In genomic region chr4:119082740-119083231, GRCm38 (mm10) we compare ENCODE assay signal across 15 mouse cellular contexts. TPM values are rescaled to one million over a fixed set of nuclear protein-coding genes. Genes with fewer than 3 reads are reported as not detected.
DNase-seq lines count a peak whose midpoint lies in the region; ATAC-seq and TF ChIP-seq lines count a peak whose summit lies in the region.
"Had no signal": no experiment of that assay in that cellular context is flagged by ENCODE, and none has a peak within 500 bp of the region (broad histone marks: within the 10 kb centered on the region; RNA-seq: fewer than 3 reads in every experiment).

No protein-coding gene starts in this region.

- no peaks in the 10 kb centered on the region for H3K27me3 ChIP-seq in forebrain, embryonic 15.5 days
- H3K27me3 ChIP-seq in forebrain, embryonic 11.5 days (ENCODE audit: control insufficient read depth, insufficient read depth, low read length): no peaks in the 10 kb centered on the region
- no peaks in the 10 kb centered on the region for H3K27me3 ChIP-seq in lung, embryonic 15.5 days
- no peaks in the 10 kb centered on the region for H3K27me3 ChIP-seq in MEL (ENCODE audit: control insufficient read depth in 1 of 2, insufficient read depth in 2 of 2, low read length in 2 of 2)
- H3K27me3 ChIP-seq: embryonic facial prominence, embryonic 13.5 days; stomach, embryonic 15.5 days had no signal

- 0 out of 2 replicates have a peak, but pooled peaks have one; percentile 48 for ATAC-seq in forebrain, embryonic 15.5 days (replicated peaks)
- no peak for ATAC-seq in forebrain, embryonic 11.5 days (replicated peaks; ENCODE audit: low FRiP score)
- ATAC-seq in lung, embryonic 15.5 days (ENCODE audit: borderline replicate concordance, extremely low read depth, low FRiP score, low TSS enrichment): peak; percentile 62; the same call in 1 of the 2 replicates
- ATAC-seq in hematopoietic stem cell, adult 5-6 weeks (replicated peaks in 1 of 2; ENCODE audit: insufficient read depth in 1 of 2, low FRiP score in 2 of 2, low TSS enrichment in 1 of 2, low read depth in 1 of 2, poor library complexity in 2 of 2, severe bottlenecking in 2 of 2): peak; percentile 53 to 58

- H3K36me3 ChIP-seq in forebrain, embryonic 15.5 days: no peaks in the 10 kb centered on the region
- H3K36me3 ChIP-seq in forebrain, embryonic 11.5 days (ENCODE audit: control insufficient read depth, insufficient read depth, low read length): no peaks in the 10 kb centered on the region
- no peaks in the 10 kb centered on the region for H3K36me3 ChIP-seq in lung, embryonic 15.5 days
- peaks cover 0 to 18% of the 10 kb centered on the region in 2 experiments; a peak in 2 of 4 replicates for H3K36me3 ChIP-seq in MEL (ENCODE audit: control insufficient read depth in 1 of 2, insufficient read depth in 2 of 2, low read length in 2 of 2)
- H3K36me3 ChIP-seq: embryonic facial prominence, embryonic 13.5 days; stomach, embryonic 15.5 days had no signal

- DNase-seq in forebrain, embryonic 11.5 days (ENCODE audit: low spot score): no peak
- no peak for DNase-seq in lung, postnatal 14 days
- DNase-seq in MEL (ENCODE audit: low read depth, low spot score): peak; percentile 82
- no peak for DNase-seq in kidney, postnatal 4 days
- no peak for DNase-seq in ovary, postnatal 14 days (ENCODE audit: low spot score)
- DNase-seq: cerebellum, adult 11-12 months; heart, postnatal 36 days; kidney, postnatal 10 days; right cerebral cortex, postnatal 14 days had no signal

- H3K4me1 ChIP-seq in forebrain, embryonic 15.5 days: peaks cover 8% of the 10 kb centered on the region
- no peaks in the 10 kb centered on the region for H3K4me1 ChIP-seq in forebrain, embryonic 11.5 days (replicated peaks; ENCODE audit: control insufficient read depth, insufficient read depth, low read length)
- H3K4me1 ChIP-seq in lung, embryonic 15.5 days: peaks cover 6% of the 10 kb centered on the region
- H3K4me1 ChIP-seq in MEL (ENCODE audit: control insufficient read depth in 1 of 2, insufficient read depth in 2 of 2, low read length in 2 of 2): peaks cover 8 to 13% of the 10 kb centered on the region in 2 experiments
- H3K4me1 ChIP-seq: stomach, embryonic 15.5 days had no signal

- H3K79me2 ChIP-seq in MEL (ENCODE audit: control insufficient read depth, insufficient read depth, low read length, poor library complexity): no peaks in the 10 kb centered on the region

- H3K9me3 ChIP-seq in forebrain, embryonic 15.5 days: no peaks in the 10 kb centered on the region
- no peaks in the 10 kb centered on the region for H3K9me3 ChIP-seq in forebrain, embryonic 11.5 days (ENCODE audit: control insufficient read depth, low read length)
- H3K9me3 ChIP-seq in lung, embryonic 15.5 days: no peaks in the 10 kb centered on the region
- H3K9me3 ChIP-seq in MEL (replicated peaks; ENCODE audit: insufficient read depth, low read length): no peaks in the 10 kb centered on the region
- H3K9me3 ChIP-seq: embryonic facial prominence, embryonic 13.5 days; stomach, embryonic 15.5 days had no signal

- H3K9ac ChIP-seq in forebrain, embryonic 15.5 days (replicated peaks): no peak overlapping the region
- no peak overlapping the region for H3K9ac ChIP-seq in forebrain, embryonic 11.5 days (ENCODE audit: low read length)
- H3K9ac ChIP-seq in lung, embryonic 15.5 days: no peak overlapping the region
- H3K9ac ChIP-seq in MEL (ENCODE audit: control insufficient read depth, low read depth, low read length, poor library complexity, severe bottlenecking): no peak overlapping the region
- H3K9ac ChIP-seq: embryonic facial prominence, embryonic 13.5 days; liver, embryonic 14.5 days; stomach, embryonic 15.5 days had no signal

- TF ChIP-seq CTCF in MEL (IDR thresholded peaks at IDR 0.05 in 2 of 3, conservative IDR thresholded peaks at IDR 0.05 in 1 of 3; ENCODE audit: control insufficient read depth in 1 of 3, insufficient read depth in 1 of 3, low read depth in 2 of 3, low read length in 3 of 3, poor library complexity in 1 of 3, severe bottlenecking in 1 of 3): no peak

- no peak overlapping the region for H3K4me3 ChIP-seq in forebrain, embryonic 15.5 days
- no peak overlapping the region for H3K4me3 ChIP-seq in forebrain, embryonic 11.5 days (ENCODE audit: low read depth, low read length)
- no peak overlapping the region for H3K4me3 ChIP-seq in lung, embryonic 15.5 days
- H3K4me3 ChIP-seq in MEL (ENCODE audit: control insufficient read depth in 1 of 2, insufficient read depth in 1 of 2, low read depth in 2 of 2, low read length in 2 of 2): no peak overlapping the region
- H3K4me3 ChIP-seq: embryonic facial prominence, embryonic 13.5 days; stomach, embryonic 15.5 days had no signal

- peak; percentile 68 to 81 for TF ChIP-seq EP300 in MEL (IDR thresholded peaks at IDR 0.05; ENCODE audit: low read depth in 1 of 2, low read length in 2 of 2)

- H3K27ac ChIP-seq in forebrain, embryonic 15.5 days (replicated peaks): 0 out of 2 replicates have a peak overlapping the region, but pooled peaks have one; percentile 6
- H3K27ac ChIP-seq in forebrain, embryonic 11.5 days (ENCODE audit: low read depth, low read length): no peak overlapping the region
- peak overlapping the region; percentile 41 for H3K27ac ChIP-seq in lung, embryonic 15.5 days
- peak overlapping the region; percentile 36; the same call in 1 of the 2 replicates for H3K27ac ChIP-seq in MEL (ENCODE audit: control insufficient read depth, low read depth, low read length)
- H3K27ac ChIP-seq: embryonic facial prominence, embryonic 13.5 days; liver, embryonic 14.5 days; stomach, embryonic 15.5 days had no signal

- H3K4me2 ChIP-seq in forebrain, embryonic 15.5 days (replicated peaks): no peak overlapping the region
- H3K4me2 ChIP-seq in forebrain, embryonic 11.5 days (ENCODE audit: low read depth, low read length, severe bottlenecking): no peak overlapping the region
- no peak overlapping the region for H3K4me2 ChIP-seq in lung, embryonic 15.5 days
- H3K4me2 ChIP-seq: embryonic facial prominence, embryonic 13.5 days; stomach, embryonic 15.5 days had no signal

- TF ChIP-seq RAD21 in MEL (IDR thresholded peaks at IDR 0.05; ENCODE audit: low read depth, low read length): no peak

- TF ChIP-seq POLR2A in MEL (IDR thresholded peaks at IDR 0.05; ENCODE audit: control insufficient read depth in 1 of 2, insufficient read depth in 1 of 2, low read depth in 1 of 2, low read length in 2 of 2, poor library complexity in 1 of 2): no peak

- WGBS in forebrain, embryonic 15.5 days: 47% methylated on average over 3 of the region's 3 CpGs
- WGBS in forebrain, embryonic 11.5 days: 76% methylated on average over 3 of the region's 3 CpGs
- 23% methylated on average over 3 of the region's 3 CpGs for WGBS in lung, embryonic 15.5 days

TF ChIP-seq in MEL, 35 proteins besides CTCF, POLR2A, EP300 and RAD21:
- TF ChIP-seq UBTF (IDR thresholded peaks at IDR 0.05; ENCODE audit: borderline replicate concordance, insufficient read depth, low read depth, low read length) (no peak), JUND (IDR thresholded peaks at IDR 0.05; ENCODE audit: low read depth, low read length) (0 out of 2 replicates have a peak, but pooled peaks have one; percentile 45), GABPA (IDR thresholded peaks at IDR 0.05; ENCODE audit: low read depth, low read length) (peak; percentile 76; the same call in 1 of the 2 replicates), RCOR1 (IDR thresholded peaks at IDR 0.05; ENCODE audit: low read depth, low read length) (peak; percentile 59; the same call in 1 of the 2 replicates), MAFK (IDR thresholded peaks at IDR 0.05; ENCODE audit: borderline replicate concordance, low read depth, low read length) (0 out of 2 replicates have a peak, but pooled peaks have one; percentile 40), GATA1 (IDR thresholded peaks at IDR 0.05; ENCODE audit: low read depth, low read length) (peak; percentile 87), TCF12 (IDR thresholded peaks at IDR 0.05; ENCODE audit: low read depth, low read length) (no peak), ETS1 (IDR thresholded peaks at IDR 0.05; ENCODE audit: low read depth, low read length) (peak; percentile 65; the same call in 1 of the 2 replicates), MYC (IDR thresholded peaks at IDR 0.05; ENCODE audit: low read depth, low read length) (no peak), MYB (IDR thresholded peaks at IDR 0.05; ENCODE audit: low read depth, low read length) (0 out of 2 replicates have a peak, but pooled peaks have one; percentile 37)

RNA-seq across cellular contexts. Expression of gene Slc2a1, which starts 25.7 kb away (rescaled TPM):
- 89.5 and 89.7 TPM in 2 replicates for polyA plus RNA-seq in forebrain, embryonic 15.5 days (2015; fragmentation: Nextera tagmentation; extraction: Ambion mirVana)
- polyA plus RNA-seq in forebrain, embryonic 11.5 days (2014; fragmentation: Nextera tagmentation; extraction: Ambion mirVana): 171 and 181 TPM in 2 replicates
- polyA plus RNA-seq in lung, embryonic 15.5 days (2015; fragmentation: Nextera tagmentation; extraction: Ambion mirVana): 83.6 and 87.2 TPM in 2 replicates
- 15.9 and 47.3 TPM in 2 replicates for total RNA-seq in MEL (2012; rRNA removed)
- polyA plus RNA-seq in MEL (2012; ENCODE audit: insufficient read depth in 1 of 2, insufficient read length in 2 of 2, low read depth in 1 of 2, low replicate concordance in 2 of 2, missing spikeins in 1 of 2): 10 to 100 TPM in 1 of 2 experiments, not detected in 1; 99.5 TPM
- 12.4 and 23.3 TPM in 2 replicates for total RNA-seq in hematopoietic stem cell, adult 5-6 weeks (2017)
